Mouse (Mus musculus) embryonic facial prominence, embryonic 10.5 days (tissue): ENCODE results near the gene Mrpl38. TPM values are rescaled to one million over a fixed set of nuclear protein-coding genes. Genes with fewer than 3 reads are reported as not detected.
A peak's percentile ranks its signal among the peaks of the same experiment; 100 is the strongest.
"Not testable (repeated sequence)": the region's sequence is repeated elsewhere in the genome, so short reads cannot be mapped to it uniquely, and the experiment has no call there.

Experiments
- DNase-seq: peaks from one replicate; pipeline ENCODE4 v3.0.0-alpha.2; 2017; ENCODE audit warnings: low spot score
- H3K27ac ChIP-seq: fragments of 300-500 bp; sonication (generic); replicated peaks from 2 replicates; pipeline ENCODE4 v1.5.1; 2016; ENCODE audit warnings: mild to moderate bottlenecking
- H3K27me3 ChIP-seq: fragments of 300-500 bp; sonication (generic); replicated peaks from 2 replicates; pipeline ENCODE4 v1.6.1; 2016; ENCODE audit warnings: low read depth, mild to moderate bottlenecking; ENCODE audit not compliant: poor library complexity, severe bottlenecking
- H3K36me3 ChIP-seq: fragments of 300-500 bp; sonication (generic); replicated peaks from 2 replicates; pipeline ENCODE4 v1.6.1; 2016; ENCODE audit warnings: mild to moderate bottlenecking, moderate library complexity
- H3K4me1 ChIP-seq: fragments of 300-500 bp; sonication (generic); 2 replicates; pipeline ENCODE4 v1.6.1; 2016
- H3K4me3 ChIP-seq: fragments of 300-500 bp; sonication (generic); 2 replicates; pipeline ENCODE4 v1.5.1; 2016; ENCODE audit warnings: mild to moderate bottlenecking, moderate library complexity
- H3K9me3 ChIP-seq: fragments of 300-500 bp; sonication (generic); 2 replicates; pipeline ENCODE4 v1.6.1; 2016; ENCODE audit warnings: mild to moderate bottlenecking
- WGBS: fragments of 180-500 bp; shearing (Covaris S2); methylation state at CpG from one replicate; pipeline ENCODE4 v1.1.7; 2016; 5-methylcytosine and 5-hydroxymethylcytosine counted together
- polyA plus RNA-seq: library from polyadenylated mRNA; unstranded; fragments of >200 nt; fragmentation: Nextera tagmentation; extraction: Ambion mirVana; gene quantifications from 2 replicates; pipeline ENCODE4 v1.2.1, GENCODE M21; 2016

Mrpl38 gene
- polyA plus RNA-seq, 1 experiment from 2014 or later, result 108 TPM

DNA sequence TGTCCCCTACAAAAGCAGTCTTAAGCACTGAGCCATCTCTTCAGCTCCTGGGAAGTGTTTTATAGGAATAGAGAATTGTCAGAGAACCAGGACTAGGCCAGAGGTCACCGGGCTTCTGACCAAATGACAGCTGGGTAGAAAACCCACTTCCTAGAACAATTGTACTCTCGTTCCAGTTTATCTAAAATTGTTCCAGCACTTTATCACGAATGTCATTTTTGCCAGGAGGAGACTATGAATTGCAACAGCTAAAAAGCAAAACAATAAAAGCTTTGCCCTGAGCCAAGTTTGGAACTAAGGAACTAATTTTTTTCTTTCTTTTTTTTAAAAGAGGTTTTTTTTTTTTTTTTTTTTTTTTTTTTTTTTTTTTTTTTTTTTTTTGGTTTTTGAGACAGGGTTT is 43.1 kb downstream of the Mrpl38 start:
- H3K9me3 ChIP-seq, result peaks cover 4% of the 10 kb centered on the region; the same call in 1 of the 2 replicates
- WGBS, result 73% methylated on average over 3 of the region's 3 CpGs

DNA sequence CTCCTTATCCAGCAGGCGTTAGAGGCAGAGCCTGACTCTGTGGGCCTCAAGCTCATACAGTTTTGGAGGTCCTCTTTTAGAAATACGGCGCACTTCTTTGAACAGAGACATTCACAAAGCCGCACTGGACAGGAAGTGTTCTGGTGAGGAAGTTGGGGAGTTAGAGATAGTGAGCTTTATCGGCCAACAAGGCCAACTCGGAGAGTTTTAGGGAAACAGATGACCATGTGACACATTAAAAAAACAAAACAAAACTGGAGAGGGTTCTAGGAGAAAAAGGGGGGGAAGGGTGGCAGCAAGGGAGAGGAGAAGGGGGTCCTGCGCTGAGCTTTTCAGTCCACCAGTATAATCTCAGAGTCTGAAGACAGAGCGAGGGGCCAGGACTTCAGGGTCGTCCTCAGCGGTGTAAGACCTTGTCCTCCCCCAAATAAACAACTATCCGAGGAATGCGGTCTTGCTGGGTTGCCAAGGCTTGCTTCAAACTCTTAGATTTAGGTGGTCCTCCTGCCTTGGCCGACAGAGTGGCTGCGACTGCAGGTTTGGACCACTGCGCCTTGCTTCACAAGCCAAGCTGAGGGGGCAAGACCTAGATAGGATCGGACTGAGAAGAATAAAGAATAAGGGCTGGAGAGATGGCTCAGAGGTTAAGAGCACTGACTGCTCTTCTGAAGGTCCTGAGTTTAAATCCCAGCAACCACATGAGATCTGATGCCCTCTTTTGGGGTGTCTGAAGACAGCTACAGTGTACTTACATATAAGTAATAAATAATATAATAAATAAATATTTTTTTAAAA is 44.7 kb downstream of the Mrpl38 start:
- no peak for DNase-seq
- Histone ChIP-seq H3K27me3 (no peaks in the 10 kb centered on the region), H3K4me3 (no peak overlapping the region), H3K36me3 (no peaks in the 10 kb centered on the region), H3K27ac (no peak overlapping the region; the same call in 1 of the 2 replicates), H3K4me1 (peaks cover 6% of the 10 kb centered on the region), H3K9me3 (peaks cover 4% of the 10 kb centered on the region; the same call in 1 of the 2 replicates)
- 60% methylated on average over 16 of the region's 16 CpGs for WGBS

More for the DNA sequence above, 43.1 kb downstream of the Mrpl38 start:
- peaks cover 15% of the 10 kb centered on the region for H3K4me1 ChIP-seq
- DNase-seq, result no peak
- no peak overlapping the region for H3K27ac ChIP-seq
- H3K27me3 ChIP-seq, result no peaks in the 10 kb centered on the region
- H3K36me3 ChIP-seq, result no peaks in the 10 kb centered on the region
- no peak overlapping the region for H3K4me3 ChIP-seq

DNA sequence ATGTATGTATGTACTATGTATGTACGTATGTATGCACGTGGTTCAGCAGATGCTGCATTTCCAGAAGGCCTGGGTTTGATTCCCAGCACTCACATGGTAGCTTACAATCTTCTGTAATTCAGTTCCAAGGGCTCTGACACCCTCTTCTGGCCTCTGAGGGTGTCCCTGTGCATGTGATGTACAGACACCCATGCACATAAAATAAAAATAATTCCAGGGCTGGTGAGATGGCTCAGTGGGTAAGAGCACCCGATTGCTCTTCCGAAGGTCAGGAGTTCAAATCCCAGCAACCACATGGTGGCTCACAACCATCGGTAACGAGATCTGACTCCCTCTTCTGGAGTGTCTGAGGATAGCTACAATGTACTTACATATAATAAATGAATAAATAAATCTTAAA is 45.7 kb downstream of the Mrpl38 start:
- H3K27ac ChIP-seq, DNase-seq, H3K4me1 ChIP-seq, H3K36me3 ChIP-seq, H3K27me3 ChIP-seq, H3K4me3 ChIP-seq, H3K9me3 ChIP-seq: not testable (repeated sequence)
- 91% methylated on average over 6 of the region's 6 CpGs for WGBS

DNA sequence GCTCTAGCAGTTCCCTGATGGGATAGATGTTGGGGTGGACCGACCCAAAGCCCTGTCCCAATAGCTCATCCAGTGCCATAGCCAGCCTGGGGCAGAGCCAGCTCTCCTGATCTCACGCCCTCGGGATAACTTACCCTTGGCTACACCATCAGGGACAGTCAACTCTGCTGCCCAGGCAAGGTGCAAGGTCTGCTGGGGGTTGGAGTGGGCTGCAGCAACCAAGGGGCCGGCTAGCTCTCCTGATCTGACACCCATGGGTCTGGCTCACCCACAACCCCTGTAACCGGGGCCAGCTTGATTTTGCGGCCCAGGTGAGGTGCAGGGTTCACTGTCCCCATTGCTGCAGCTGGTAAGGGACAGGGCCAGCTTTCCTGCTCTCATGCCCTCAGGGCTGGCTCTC is 47.1 kb downstream of the Mrpl38 start:
- DNase-seq, result no peak
- peaks cover under 1% of the 10 kb centered on the region; the same call in 1 of the 2 replicates for H3K9me3 ChIP-seq
- H3K4me1 ChIP-seq, result peaks cover 16% of the 10 kb centered on the region
- H3K36me3 ChIP-seq, result no peaks in the 10 kb centered on the region
- H3K4me3 ChIP-seq, result 0 out of 2 replicates have a peak overlapping the region, but pooled peaks have one; percentile 17
- H3K27ac ChIP-seq, result no peak overlapping the region
- 88% methylated on average over 6 of the region's 6 CpGs for WGBS
- H3K27me3 ChIP-seq, result no peaks in the 10 kb centered on the region

DNA sequence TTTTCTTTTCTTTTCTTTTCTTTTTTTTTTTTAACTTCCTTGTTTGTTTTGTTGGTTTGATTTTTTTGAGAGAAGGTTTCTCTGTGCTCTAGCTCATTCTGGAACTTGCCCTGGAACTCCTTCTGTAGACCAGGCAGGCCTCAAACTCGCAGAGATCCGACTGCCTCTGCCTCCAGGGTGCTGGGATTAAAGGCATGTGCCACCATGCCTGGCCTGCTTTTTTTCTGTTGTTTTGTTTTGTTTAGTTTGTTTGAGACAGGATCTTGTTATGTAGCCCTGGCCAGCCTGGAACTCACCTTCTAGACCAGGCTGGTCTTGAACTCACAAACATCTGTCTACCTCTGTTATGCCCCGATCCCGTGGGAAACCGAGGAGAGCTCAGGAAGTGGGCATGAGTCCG is 49.1 kb downstream of the Mrpl38 start:
- Histone ChIP-seq H3K36me3 (peaks cover 7% of the 10 kb centered on the region; the same call in 1 of the 2 replicates), H3K27me3 (no peaks in the 10 kb centered on the region), H3K4me1 (peaks cover 31% of the 10 kb centered on the region), H3K4me3 (no peak overlapping the region), H3K9me3 (no peaks in the 10 kb centered on the region), H3K27ac (no peak overlapping the region)
- 91% methylated on average over 6 of the region's 6 CpGs for WGBS
- no peak for DNase-seq

DNA sequence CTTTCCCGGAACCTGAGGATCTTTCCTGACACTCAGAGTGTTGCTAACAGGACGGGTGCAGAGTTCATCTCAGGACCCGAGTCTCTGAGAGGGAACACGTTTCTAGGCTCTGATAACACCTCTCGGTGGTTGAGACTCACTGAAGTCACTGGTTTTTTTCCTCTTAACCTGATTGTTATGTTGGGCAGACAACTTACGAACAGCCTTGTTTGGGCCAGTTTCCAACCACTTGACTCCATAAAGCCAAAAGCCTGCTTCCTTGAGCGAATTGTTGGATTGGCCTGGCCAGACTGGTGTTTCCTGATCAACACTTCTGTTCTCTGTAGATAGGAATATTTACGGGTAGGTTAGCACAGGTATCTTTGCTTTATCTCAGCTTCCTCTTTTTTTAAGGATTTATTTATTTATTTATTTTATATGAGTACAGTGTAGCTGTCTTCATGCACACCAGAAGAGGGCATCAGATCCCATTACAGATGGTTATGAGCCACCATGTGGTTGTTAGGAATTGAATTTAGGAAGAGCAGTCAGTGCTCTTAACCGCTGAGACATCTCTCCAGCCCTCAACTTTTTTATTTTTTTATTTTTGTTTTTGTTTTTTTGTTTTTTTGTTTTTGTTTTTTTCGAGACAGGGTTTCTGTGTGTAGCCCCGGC is 49.8 kb downstream of the Mrpl38 start:
- 88% methylated on average over 11 of the region's 11 CpGs for WGBS
- H3K36me3 ChIP-seq, result peaks cover 14% of the 10 kb centered on the region
- no peaks in the 10 kb centered on the region for H3K9me3 ChIP-seq

DNA sequence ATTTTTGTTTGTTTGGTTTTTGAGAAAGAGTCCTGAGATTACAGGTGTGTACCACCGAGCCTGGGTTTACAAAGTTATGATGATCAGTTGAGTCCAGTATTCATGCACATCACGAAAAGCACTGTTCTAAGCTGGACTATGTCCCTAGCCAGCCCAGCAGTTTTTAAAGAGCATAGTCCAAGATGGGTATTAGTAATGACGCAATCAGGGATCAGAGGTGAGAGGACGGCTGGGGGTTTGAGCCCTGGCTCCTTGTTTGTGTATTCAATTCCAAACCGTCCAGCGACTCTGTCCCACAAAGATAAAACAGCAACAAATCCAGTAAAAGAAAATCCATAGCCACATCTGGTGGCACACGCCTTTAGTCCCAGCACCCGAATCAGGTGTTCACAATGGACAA is 50.5 kb downstream of the Mrpl38 start:
- H3K27ac ChIP-seq, result no peak overlapping the region
- WGBS, result 89% methylated on average over 8 of the region's 8 CpGs
- no peak for DNase-seq
- no peaks in the 10 kb centered on the region for H3K9me3 ChIP-seq
- peak overlapping the region; percentile 68; the same call in 1 of the 2 replicates for H3K4me3 ChIP-seq
- peaks cover 27% of the 10 kb centered on the region for H3K4me1 ChIP-seq
- H3K36me3 ChIP-seq, result peaks cover 20% of the 10 kb centered on the region
- H3K27me3 ChIP-seq, result no peaks in the 10 kb centered on the region

More for the DNA sequence above, 49.8 kb downstream of the Mrpl38 start:
- Histone ChIP-seq H3K27me3 (no peaks in the 10 kb centered on the region), H3K4me1 (peaks cover 28% of the 10 kb centered on the region), H3K27ac (no peak overlapping the region), H3K4me3 (no peak overlapping the region)
- DNase-seq, result no peak

DNA sequence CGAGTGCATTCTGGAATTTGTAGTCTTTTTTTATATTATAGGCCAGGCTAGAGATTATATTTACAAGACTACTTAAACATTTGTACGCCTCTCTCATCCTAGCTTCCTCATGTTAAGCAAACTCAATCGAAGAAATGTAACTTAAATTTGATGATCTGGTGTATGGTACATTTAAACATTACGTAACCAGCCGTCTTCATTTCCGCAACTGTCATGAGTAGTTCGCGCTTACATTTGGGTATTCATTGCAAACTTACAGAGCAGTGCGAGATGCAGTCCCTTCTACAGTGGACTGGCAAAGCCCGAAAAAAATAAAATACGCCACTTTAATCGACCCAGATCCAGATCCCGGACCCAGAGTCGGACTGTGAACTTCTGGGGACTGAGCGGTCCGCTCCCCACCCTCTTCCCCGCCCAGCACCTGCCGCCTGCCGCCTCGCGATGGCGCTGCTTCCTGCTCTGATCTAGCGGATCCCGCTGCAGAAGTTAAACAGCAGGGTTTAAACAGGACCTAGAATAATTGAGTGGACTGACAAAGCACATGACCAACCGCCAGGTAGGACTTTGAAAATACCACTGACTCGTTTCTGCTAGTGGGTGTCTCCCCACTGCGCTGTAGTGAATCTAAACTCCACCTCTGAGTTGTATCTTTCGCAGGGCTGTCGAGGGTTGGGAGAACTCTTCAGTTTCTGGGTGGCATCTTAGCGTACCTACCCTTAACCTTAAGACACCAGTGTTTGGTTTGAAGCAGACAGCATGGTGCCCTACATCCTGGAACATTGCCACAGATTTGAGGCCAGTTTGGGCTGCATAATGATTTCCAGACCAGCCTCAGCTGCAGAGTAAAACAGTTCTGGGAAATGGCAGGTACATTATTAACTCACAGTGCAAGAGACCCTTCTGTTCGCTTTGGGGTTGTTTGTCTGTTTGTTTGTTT is 51.2 kb downstream of the Mrpl38 start:
- Histone ChIP-seq H3K4me1 (peaks cover 27% of the 10 kb centered on the region), H3K27me3 (no peaks in the 10 kb centered on the region), H3K9me3 (no peaks in the 10 kb centered on the region), H3K27ac (peak overlapping the region; percentile 88), H3K4me3 (peak overlapping the region; percentile 68), H3K36me3 (peaks cover 27% of the 10 kb centered on the region)
- 3% methylated on average over 31 of the region's 31 CpGs for WGBS
- DNase-seq, result peak; percentile 90

DNA sequence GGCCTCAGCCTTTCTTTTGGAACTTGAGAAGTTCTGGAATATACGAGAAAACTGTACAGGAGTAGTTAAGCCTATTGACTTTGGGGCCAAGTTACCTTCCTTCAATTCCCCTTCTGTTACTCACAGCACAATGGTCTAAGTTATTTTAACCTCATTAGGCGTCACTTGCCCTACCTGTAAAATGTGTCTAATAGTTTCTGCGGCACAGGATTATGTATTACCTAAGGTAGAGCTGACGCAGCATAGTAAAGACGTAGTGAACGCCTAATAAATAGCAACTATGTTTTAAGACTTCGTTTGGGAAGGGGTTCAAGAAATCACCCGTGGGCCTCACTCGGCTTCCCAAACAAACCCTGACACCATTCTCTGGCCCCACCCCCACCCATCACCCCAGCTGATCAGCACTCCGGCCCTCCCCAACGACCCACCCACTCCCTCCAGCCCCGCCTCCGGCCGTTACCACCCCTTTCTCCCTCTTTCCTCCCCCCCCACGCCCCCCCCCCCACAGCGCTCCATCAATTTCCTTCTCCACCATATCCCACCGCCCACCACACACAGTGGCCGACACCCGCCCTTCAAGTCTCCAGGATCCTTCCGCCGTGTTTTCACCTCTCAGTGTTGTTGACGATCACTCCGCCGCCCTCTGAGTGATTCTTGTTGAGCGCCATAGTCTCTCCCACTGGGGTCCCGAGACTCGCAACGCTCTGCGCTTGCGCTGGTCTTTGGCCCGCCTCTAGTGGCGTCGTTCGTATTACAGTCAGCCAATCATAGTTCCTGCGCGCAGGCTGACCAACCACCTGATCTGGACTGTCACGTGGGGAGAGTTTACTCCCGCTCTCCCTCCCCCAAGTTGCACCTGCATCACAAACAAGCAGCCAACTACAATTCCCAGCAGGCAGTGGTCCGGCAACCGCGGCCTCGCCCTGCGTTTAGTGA is 52.1 kb downstream of the Mrpl38 start, which contains the start of gene Wbp2:
Gene Wbp2, minus strand, starts transcription at position 738 of the 936 bp plus-strand sequence.
- Histone ChIP-seq H3K27ac (peak within 1 kb of the TSS; percentile 88), H3K4me1 (peaks cover 28% of the 10 kb centered on the region), H3K36me3 (peaks cover 36% of the 10 kb centered on the region), H3K4me3 (peak within 1 kb of the TSS; percentile 68), H3K27me3 (no peaks in the 10 kb centered on the region), H3K9me3 (no peaks in the 10 kb centered on the region)
- 7% methylated on average over 41 of the region's 43 CpGs for WGBS
- peak; percentile 98 for DNase-seq

DNA sequence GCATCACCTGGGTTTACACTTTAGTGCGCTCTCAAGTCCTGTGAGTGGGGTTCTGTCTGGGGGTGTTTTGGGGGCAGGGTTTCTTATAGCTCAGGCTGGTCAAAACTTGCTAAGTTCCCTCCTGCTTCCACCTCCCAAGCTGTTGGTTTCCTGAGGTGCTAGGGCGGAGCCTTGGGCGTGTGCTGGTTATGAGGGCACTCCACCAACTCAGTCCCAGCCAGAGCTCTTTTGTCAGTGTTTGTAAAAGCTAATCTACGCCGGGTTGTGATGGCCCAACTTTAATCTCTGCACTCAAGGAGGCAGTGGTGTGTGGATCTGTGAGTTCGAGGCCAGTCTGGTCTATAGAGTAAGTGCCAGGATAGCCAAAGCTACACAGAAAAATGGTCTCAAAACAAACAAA is 54.5 kb downstream of the Mrpl38 start:
- Histone ChIP-seq H3K27me3 (no peaks in the 10 kb centered on the region), H3K9me3 (no peaks in the 10 kb centered on the region), H3K4me3 (no peak overlapping the region), H3K36me3 (peaks cover 60% of the 10 kb centered on the region), H3K4me1 (peaks cover 48% of the 10 kb centered on the region), H3K27ac (no peak overlapping the region)
- 95% methylated on average over 6 of the region's 6 CpGs for WGBS
- no peak for DNase-seq

DNA sequence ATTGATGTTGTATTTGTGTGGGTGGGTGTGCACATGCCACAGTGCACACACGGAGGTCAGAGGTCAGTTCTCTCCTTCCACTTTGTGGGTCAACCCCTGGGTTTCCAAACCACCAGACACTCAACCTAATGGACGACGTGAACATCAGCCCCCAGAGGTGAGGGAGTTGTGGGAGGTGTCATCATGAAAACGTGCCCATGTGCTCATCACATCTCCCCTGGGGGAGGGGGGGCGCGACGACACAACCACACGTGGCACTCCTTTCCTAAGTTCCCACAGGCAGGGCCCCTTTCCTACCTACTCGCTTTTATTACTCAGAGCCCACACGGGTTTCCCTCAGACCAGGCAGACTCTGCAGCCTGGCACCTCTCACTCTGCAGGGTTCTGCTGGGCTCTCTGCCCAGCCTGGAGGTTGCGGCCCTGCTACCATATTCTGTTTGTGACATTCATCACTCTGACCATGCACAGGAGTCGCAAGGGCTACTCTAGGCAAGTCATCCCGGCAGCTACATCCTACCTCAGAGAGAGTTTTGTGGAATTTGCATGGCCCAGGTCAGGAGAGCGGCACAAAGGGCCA is 55.5 kb downstream of the Mrpl38 start:
- no peaks in the 10 kb centered on the region for H3K27me3 ChIP-seq
- H3K4me3 ChIP-seq, result no peak overlapping the region
- peaks cover 55% of the 10 kb centered on the region for H3K4me1 ChIP-seq
- peaks cover 66% of the 10 kb centered on the region for H3K36me3 ChIP-seq
- no peak for DNase-seq
- 92% methylated on average over 14 of the region's 14 CpGs for WGBS
- H3K9me3 ChIP-seq, result no peaks in the 10 kb centered on the region
- H3K27ac ChIP-seq, result no peak overlapping the region
